22 mouse cellular contexts compared by ENCODE assay signal in the genomic region with DNA sequence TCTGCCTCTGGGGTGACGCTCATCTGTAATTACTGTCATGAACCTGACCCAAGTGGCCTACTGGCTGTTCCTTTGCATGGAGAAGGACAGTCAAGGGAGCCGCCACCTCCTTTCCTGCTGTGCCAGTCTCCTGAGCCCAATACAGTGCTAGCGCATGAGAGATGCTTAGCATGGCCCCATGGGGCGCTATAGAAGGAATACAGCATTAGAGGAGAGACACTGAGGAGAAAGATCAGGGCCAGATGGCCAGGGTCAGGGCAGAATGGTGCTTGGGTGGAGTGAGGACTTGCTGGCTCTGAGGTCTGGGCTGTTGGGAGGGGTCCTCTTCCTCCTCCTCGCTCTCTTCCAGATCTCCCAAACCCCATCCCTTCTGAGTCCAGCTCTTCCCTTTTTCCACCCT. TPM values are rescaled to one million over a fixed set of nuclear protein-coding genes. Genes with fewer than 3 reads are reported as not detected.
DNase-seq lines count a peak whose midpoint lies in the region; ATAC-seq and TF ChIP-seq lines count a peak whose summit lies in the region.
"Had no signal": no experiment of that assay in that cellular context is flagged by ENCODE, and none has a peak within 500 bp of the region (broad histone marks: within the 10 kb centered on the region; RNA-seq: fewer than 3 reads in every experiment).

No protein-coding gene starts in this region.

- H3K4me1 ChIP-seq in hindbrain, embryonic 11.5 days (replicated peaks; ENCODE audit: control insufficient read depth, insufficient read depth, low read length), result no peaks in the 10 kb centered on the region
- no peaks in the 10 kb centered on the region for H3K4me1 ChIP-seq in hindbrain, embryonic 16.5 days (ENCODE audit: control insufficient read depth, insufficient read depth, low read depth, low read length)
- peaks cover 22% of the 10 kb centered on the region for H3K4me1 ChIP-seq in embryonic facial prominence, embryonic 10.5 days
- no peaks in the 10 kb centered on the region for H3K4me1 ChIP-seq in midbrain, postnatal 0 days (ENCODE audit: insufficient read depth, low read length)

- no peaks in the 10 kb centered on the region for H3K9me3 ChIP-seq in hindbrain, embryonic 11.5 days (ENCODE audit: control insufficient read depth, low read length)
- H3K9me3 ChIP-seq in hindbrain, embryonic 16.5 days (ENCODE audit: control insufficient read depth, low read length), result peaks cover 4% of the 10 kb centered on the region
- peaks cover 9% of the 10 kb centered on the region for H3K9me3 ChIP-seq in embryonic facial prominence, embryonic 10.5 days
- peaks cover 6% of the 10 kb centered on the region; the same call in 1 of the 2 replicates for H3K9me3 ChIP-seq in midbrain, postnatal 0 days (ENCODE audit: low read length)
- H3K9me3 ChIP-seq: G1E; limb, embryonic 15.5 days had no signal

- H3K27ac ChIP-seq in hindbrain, embryonic 11.5 days (ENCODE audit: low read depth, low read length), result no peak overlapping the region
- H3K27ac ChIP-seq in hindbrain, embryonic 16.5 days (ENCODE audit: low read depth, low read length), result no peak overlapping the region
- H3K27ac ChIP-seq in embryonic facial prominence, embryonic 10.5 days (replicated peaks), result peak overlapping the region; percentile 54
- H3K27ac ChIP-seq in midbrain, postnatal 0 days (ENCODE audit: low read depth, low read length), result no peak overlapping the region
- H3K27ac ChIP-seq: heart, adult 2 months; hindbrain, embryonic 14.5 days; limb, embryonic 15.5 days; midbrain, embryonic 12.5 days had no signal

- H3K9ac ChIP-seq in hindbrain, embryonic 11.5 days (ENCODE audit: low read depth, low read length), result no peak overlapping the region
- H3K9ac ChIP-seq in hindbrain, embryonic 16.5 days (ENCODE audit: low read depth, low read length), result no peak overlapping the region
- H3K9ac ChIP-seq in midbrain, postnatal 0 days (replicated peaks; ENCODE audit: low read length, poor library complexity, severe bottlenecking), result no peak overlapping the region
- H3K9ac ChIP-seq: hindbrain, embryonic 14.5 days; limb, embryonic 15.5 days; midbrain, embryonic 12.5 days had no signal

- H3K36me3 ChIP-seq in hindbrain, embryonic 11.5 days (ENCODE audit: control insufficient read depth, insufficient read depth, low read length), result no peaks in the 10 kb centered on the region
- no peaks in the 10 kb centered on the region for H3K36me3 ChIP-seq in hindbrain, embryonic 16.5 days (ENCODE audit: control insufficient read depth, insufficient read depth, low read length)
- no peaks in the 10 kb centered on the region for H3K36me3 ChIP-seq in embryonic facial prominence, embryonic 10.5 days (replicated peaks)
- H3K36me3 ChIP-seq in midbrain, postnatal 0 days (ENCODE audit: insufficient read depth, low read length), result no peaks in the 10 kb centered on the region
- H3K36me3 ChIP-seq: G1E; limb, embryonic 15.5 days; midbrain, embryonic 12.5 days had no signal

- H3K4me3 ChIP-seq in hindbrain, embryonic 11.5 days (ENCODE audit: low read depth, low read length), result no peak overlapping the region
- H3K4me3 ChIP-seq in hindbrain, embryonic 16.5 days (ENCODE audit: low read length), result no peak overlapping the region
- no peak overlapping the region for H3K4me3 ChIP-seq in embryonic facial prominence, embryonic 10.5 days
- no peak overlapping the region for H3K4me3 ChIP-seq in midbrain, postnatal 0 days (ENCODE audit: low read depth, low read length)
- H3K4me3 ChIP-seq: heart, adult 2 months; limb, embryonic 15.5 days; midbrain, embryonic 12.5 days had no signal

- no peak for ATAC-seq in hindbrain, embryonic 11.5 days (ENCODE audit: low FRiP score)
- ATAC-seq in hindbrain, embryonic 16.5 days, result no peak
- ATAC-seq in midbrain, postnatal 0 days (ENCODE audit: low FRiP score), result no peak

- 43% methylated on average over 5 of the region's 5 CpGs for WGBS in hindbrain, embryonic 11.5 days
- 38% methylated on average over 5 of the region's 5 CpGs for WGBS in hindbrain, embryonic 16.5 days
- 33% methylated on average over 5 of the region's 5 CpGs for WGBS in embryonic facial prominence, embryonic 10.5 days
- 47% methylated on average over 5 of the region's 5 CpGs for WGBS in midbrain, postnatal 0 days

- TF ChIP-seq CTCF in midbrain, postnatal 0 days (IDR thresholded peaks at IDR 0.05), result 0 out of 2 replicates have a peak, but pooled peaks have one; percentile 21

- H3K4me2 ChIP-seq in hindbrain, embryonic 11.5 days (replicated peaks; ENCODE audit: low read depth, low read length), result no peak overlapping the region
- no peak overlapping the region for H3K4me2 ChIP-seq in hindbrain, embryonic 16.5 days (ENCODE audit: low read length)
- H3K4me2 ChIP-seq in midbrain, postnatal 0 days (ENCODE audit: low read depth, low read length, poor library complexity, severe bottlenecking), result no peak overlapping the region
- H3K4me2 ChIP-seq: hindbrain, embryonic 14.5 days; limb, embryonic 15.5 days; midbrain, embryonic 12.5 days had no signal

- H3K27me3 ChIP-seq in hindbrain, embryonic 11.5 days (ENCODE audit: control insufficient read depth, insufficient read depth, low read length), result no peaks in the 10 kb centered on the region
- no peaks in the 10 kb centered on the region; the same call in 1 of the 2 replicates for H3K27me3 ChIP-seq in hindbrain, embryonic 16.5 days (replicated peaks; ENCODE audit: control insufficient read depth, insufficient read depth, low read length)
- peaks cover 24% of the 10 kb centered on the region for H3K27me3 ChIP-seq in embryonic facial prominence, embryonic 10.5 days (replicated peaks; ENCODE audit: low read depth, poor library complexity, severe bottlenecking)
- H3K27me3 ChIP-seq in midbrain, postnatal 0 days (ENCODE audit: insufficient read depth, low read length), result no peaks in the 10 kb centered on the region
- H3K27me3 ChIP-seq: limb, embryonic 15.5 days had no signal

- peak; percentile 35 for DNase-seq in hindbrain, embryonic 11.5 days (ENCODE audit: low spot score)
- DNase-seq in R1 (ENCODE audit: low read depth, low spot score), result peak; percentile 19
- no peak for DNase-seq in embryonic facial prominence, embryonic 10.5 days (ENCODE audit: low spot score)
- no peak for DNase-seq in midbrain, postnatal 0 days (ENCODE audit: low spot score)
- no peak for DNase-seq in kidney, postnatal 36 days
- no peak for DNase-seq in layer of hippocampus, adult 9-10 months (ENCODE audit: low spot score)
- DNase-seq: cerebellum, adult 9-10 months; gastrocnemius, postnatal 14 days; heart, adult 2 months; kidney, adult 11 months; kidney, postnatal 10 days; layer of hippocampus, adult 9-11 months; lung, postnatal 4 days; spleen, adult 18-20 months; thymus, adult 2 months had no signal

RNA-seq across cellular contexts. Expression of gene Barx1, which starts 23.9 kb away (rescaled TPM):
- 0.83 and 1.3 TPM in 2 replicates for polyA plus RNA-seq in hindbrain, embryonic 11.5 days (2014; fragmentation: Nextera tagmentation; extraction: Ambion mirVana)
- polyA plus RNA-seq in hindbrain, embryonic 16.5 days (2015; fragmentation: Nextera tagmentation; extraction: Ambion mirVana), result 0.26 TPM in 1 of 2 replicates, not detected in the other
- polyA plus RNA-seq in embryonic facial prominence, embryonic 10.5 days (2016; fragmentation: Nextera tagmentation; extraction: Ambion mirVana), result 43.5 and 57.9 TPM in 2 replicates
- not detected in 2 replicates for total RNA-seq in midbrain, postnatal 0 days (2014; rRNA removed)
- polyA plus RNA-seq in midbrain, postnatal 0 days (2015; fragmentation: Nextera tagmentation; extraction: Ambion mirVana), result not detected in 2 replicates
- total RNA-seq: adrenal gland, adult 18-20 months; G1E; gastrocnemius, postnatal 14 days; heart, adult 2 months had no signal
- polyA plus RNA-seq: cortical plate, adult 2 months; G1E; hindbrain, embryonic 14.5 days had no signal

Comparison
In these comparisons a context has a peak if more than half of its experiments do, and no peak if none do; other contexts are left out.
1. DNase-seq: peak in hindbrain, embryonic 11.5 days (single experiment) and R1 (single experiment); none in embryonic facial prominence, embryonic 10.5 days (single experiment), midbrain, postnatal 0 days (single experiment), kidney, postnatal 36 days (0 of 2) and layer of hippocampus, adult 9-10 months (single experiment).
2. RNA of gene Barx1, which starts 23.9 kb away (polyA plus RNA-seq): 43.5 to 57.9 TPM in embryonic facial prominence, embryonic 10.5 days; 0.83 to 1.3 TPM in hindbrain, embryonic 11.5 days, not detected in midbrain, postnatal 0 days and 0.26 TPM in hindbrain, embryonic 16.5 days; every median in the first group is over 10 times any median in the second.